Mouse (Mus musculus): Measurements from ENCODE around the gene Dnm3. TPM values are rescaled to one million over a fixed set of nuclear protein-coding genes. Genes with fewer than 3 reads are reported as not detected.
A peak's percentile ranks its signal among the peaks of the same experiment; 100 is the strongest.

Dnm3 gene
- polyA plus RNA-seq, 1 experiment from 2014 or later = 8.0 TPM

DNA sequence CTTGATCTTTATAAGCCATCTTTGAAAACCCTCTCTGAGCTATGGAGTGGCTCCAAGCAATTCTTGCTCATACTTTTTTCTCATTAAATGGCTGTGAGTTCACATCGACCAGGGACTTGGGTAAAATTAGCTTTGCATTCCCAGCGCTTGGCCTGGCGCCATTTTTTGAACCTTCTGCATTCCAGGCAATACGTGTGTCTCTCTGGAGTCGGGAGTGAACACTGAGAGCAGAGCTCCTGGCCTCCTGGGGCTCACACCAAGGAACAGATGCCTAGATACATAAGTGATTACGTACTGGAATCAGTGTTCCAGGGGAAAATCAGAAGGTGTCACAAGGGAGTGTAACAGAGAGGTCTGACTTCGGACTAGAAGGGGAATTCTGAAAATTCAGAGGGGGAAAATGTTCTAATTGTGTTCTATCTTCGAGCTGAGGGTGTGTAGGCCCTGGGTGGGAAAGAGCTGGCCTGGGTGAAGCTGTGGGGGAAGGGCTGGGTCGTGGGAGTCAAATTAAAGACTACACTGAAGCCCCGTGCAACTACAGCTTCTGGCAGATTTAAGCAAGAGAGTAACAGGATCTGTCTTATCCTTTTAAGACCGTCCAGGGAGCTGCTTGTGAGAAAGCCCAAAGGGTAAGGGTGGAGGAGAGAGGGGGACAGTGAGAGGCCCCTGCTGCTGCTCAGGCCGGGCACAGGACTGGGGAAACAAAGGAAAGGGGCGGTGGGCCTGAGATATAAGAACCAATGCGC lies 293.7 kb downstream of the Dnm3 start:
- H3K27me3 ChIP-seq (replicated peaks; ENCODE audit: low read depth, poor library complexity, severe bottlenecking) = no peaks in the 10 kb centered on the region
- H3K9me3 ChIP-seq = no peaks in the 10 kb centered on the region
- H3K36me3 ChIP-seq (replicated peaks) = no peaks in the 10 kb centered on the region
- DNase-seq (ENCODE audit: low spot score) = no peak
- 54% methylated on average over 14 of the region's 14 CpGs for WGBS
- peaks cover 78% of the 10 kb centered on the region for H3K4me1 ChIP-seq
- peak overlapping the region; percentile 85 for H3K27ac ChIP-seq (replicated peaks)
- H3K4me3 ChIP-seq = no peak overlapping the region

DNA sequence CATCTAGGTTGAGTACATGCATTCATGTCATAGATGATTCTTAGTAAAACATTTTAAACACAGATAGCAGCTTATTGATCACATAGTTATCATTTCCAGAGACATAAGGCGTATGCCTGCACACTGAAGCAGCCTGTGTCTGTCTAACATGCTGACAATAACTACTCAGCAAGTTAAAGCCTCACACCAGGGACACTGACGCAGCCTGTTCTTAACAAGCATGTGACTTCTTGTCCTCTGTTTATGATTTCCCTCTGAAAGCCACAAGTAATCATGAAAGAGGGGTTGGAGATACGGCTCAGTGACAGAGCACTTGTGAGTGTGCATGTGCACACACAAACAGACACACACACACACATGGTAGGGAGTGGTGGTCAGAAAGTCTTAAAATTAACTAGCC lies 294.4 kb downstream of the Dnm3 start:
- H3K4me1 ChIP-seq = peaks cover 76% of the 10 kb centered on the region
- no peak overlapping the region for H3K4me3 ChIP-seq
- no peaks in the 10 kb centered on the region for H3K9me3 ChIP-seq
- H3K27ac ChIP-seq (replicated peaks) = peak overlapping the region; percentile 85
- no peak for DNase-seq (ENCODE audit: low spot score)
- 75% methylated on average over 3 of the region's 3 CpGs for WGBS
- no peaks in the 10 kb centered on the region for H3K27me3 ChIP-seq (replicated peaks; ENCODE audit: low read depth, poor library complexity, severe bottlenecking)
- no peaks in the 10 kb centered on the region for H3K36me3 ChIP-seq (replicated peaks)

DNA sequence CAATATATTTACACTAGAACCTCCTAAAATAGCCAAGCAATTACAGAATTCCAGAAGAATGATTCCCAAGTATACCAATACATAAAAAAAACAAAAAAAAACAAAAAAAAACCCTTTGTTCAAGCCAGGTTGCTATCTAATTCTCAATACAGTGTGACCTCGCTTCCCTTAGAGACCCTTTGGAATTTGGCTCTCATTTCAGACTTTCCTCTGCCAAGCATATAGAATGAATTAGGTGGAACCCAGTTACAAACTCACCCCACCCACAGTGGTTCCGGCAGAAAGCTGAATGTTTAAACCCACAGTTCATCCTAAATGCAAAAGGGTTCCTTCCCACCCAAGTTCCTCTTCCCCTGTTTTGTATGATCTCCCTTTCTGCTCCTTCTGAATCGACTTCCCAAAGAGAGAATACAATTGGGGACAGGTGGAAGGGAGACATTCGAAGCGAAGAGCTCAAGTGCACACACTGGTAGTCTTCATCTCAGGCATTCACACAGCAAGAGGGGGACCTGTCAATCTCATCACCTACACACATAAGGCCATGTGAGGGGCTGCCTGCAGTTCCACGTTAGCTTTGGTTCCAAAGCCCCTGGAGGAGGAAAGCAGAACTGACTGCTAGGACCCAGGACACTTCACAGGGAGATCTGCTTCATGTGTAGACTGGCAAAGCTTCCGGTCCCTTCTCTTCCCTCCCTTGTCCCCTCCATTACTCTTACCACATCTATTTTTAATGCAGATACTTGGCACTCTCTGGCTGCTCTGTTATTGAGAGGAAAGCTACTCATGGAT lies 296.5 kb downstream of the Dnm3 start:
- DNase-seq (ENCODE audit: low spot score) = no peak
- Histone ChIP-seq H3K36me3 (replicated peaks) (no peaks in the 10 kb centered on the region), H3K9me3 (no peaks in the 10 kb centered on the region), H3K27me3 (replicated peaks; ENCODE audit: low read depth, poor library complexity, severe bottlenecking) (no peaks in the 10 kb centered on the region), H3K4me1 (peaks cover 56% of the 10 kb centered on the region), H3K27ac (replicated peaks) (peak overlapping the region; percentile 37), H3K4me3 (no peak overlapping the region)
- WGBS = 75% methylated on average over 7 of the region's 7 CpGs

DNA sequence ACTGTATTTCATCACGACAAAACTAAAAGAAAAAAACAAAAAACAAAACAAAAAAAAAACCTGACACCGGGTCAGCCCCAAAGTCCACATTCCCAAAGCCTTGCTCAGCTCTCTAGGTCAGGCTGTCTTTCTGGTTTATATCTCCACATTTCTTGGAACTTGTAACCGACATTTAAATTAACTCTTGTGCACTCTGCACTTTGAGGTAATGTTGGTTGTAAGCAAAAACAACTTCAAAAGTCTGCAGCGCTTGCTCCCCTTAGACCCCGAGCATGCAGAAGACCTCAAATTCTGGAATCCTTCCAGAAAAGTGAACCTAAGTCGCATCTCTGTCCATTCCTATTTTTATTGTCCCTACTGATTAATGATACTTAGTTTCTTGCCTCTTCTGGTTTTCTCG lies 297.4 kb downstream of the Dnm3 start:
- no peaks in the 10 kb centered on the region for H3K36me3 ChIP-seq (replicated peaks)
- no peak overlapping the region for H3K4me3 ChIP-seq
- no peak for DNase-seq (ENCODE audit: low spot score)
- peaks cover 47% of the 10 kb centered on the region for H3K4me1 ChIP-seq
- WGBS = 76% methylated on average over 7 of the region's 7 CpGs
- H3K27me3 ChIP-seq (replicated peaks; ENCODE audit: low read depth, poor library complexity, severe bottlenecking) = no peaks in the 10 kb centered on the region
- no peak overlapping the region; the same call in 1 of the 2 replicates for H3K27ac ChIP-seq (replicated peaks)
- H3K9me3 ChIP-seq = no peaks in the 10 kb centered on the region

DNA sequence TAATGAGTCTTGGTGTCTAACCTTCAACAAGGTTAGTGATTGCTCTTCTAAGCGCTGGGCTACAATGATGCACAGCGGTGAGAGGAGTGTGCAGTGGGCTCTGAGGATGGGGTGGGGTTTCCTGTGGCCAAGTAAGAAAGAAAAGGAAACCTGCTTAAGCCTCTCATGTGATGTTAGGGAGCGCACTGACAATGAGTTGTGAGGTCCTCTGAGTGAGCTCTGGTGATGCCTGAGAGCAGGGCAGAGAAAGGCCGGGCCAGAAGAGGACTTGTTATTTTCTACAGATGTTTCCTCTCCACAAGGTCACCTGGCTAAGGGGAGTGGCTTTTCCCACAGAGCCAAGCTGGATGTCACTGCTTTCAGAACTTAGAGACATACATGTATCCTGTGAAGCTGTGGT lies 298.4 kb downstream of the Dnm3 start:
- Histone ChIP-seq H3K27ac (replicated peaks) (peak overlapping the region; percentile 63), H3K36me3 (replicated peaks) (no peaks in the 10 kb centered on the region), H3K27me3 (replicated peaks; ENCODE audit: low read depth, poor library complexity, severe bottlenecking) (no peaks in the 10 kb centered on the region), H3K9me3 (no peaks in the 10 kb centered on the region), H3K4me1 (peaks cover 41% of the 10 kb centered on the region), H3K4me3 (no peak overlapping the region)
- no peak for DNase-seq (ENCODE audit: low spot score)
- WGBS = 89% methylated on average over 4 of the region's 4 CpGs

GRCm38 (mm10) chr1:162172806-162173205 lies 305.0 kb downstream of the Dnm3 start:
- 63% methylated on average over 6 of the region's 6 CpGs for WGBS
- DNase-seq (ENCODE audit: low spot score) = no peak
- no peaks in the 10 kb centered on the region for H3K36me3 ChIP-seq (replicated peaks)
- no peak overlapping the region for H3K4me3 ChIP-seq
- H3K27ac ChIP-seq (replicated peaks) = no peak overlapping the region
- H3K4me1 ChIP-seq = peaks cover 14% of the 10 kb centered on the region
- no peaks in the 10 kb centered on the region for H3K9me3 ChIP-seq
- H3K27me3 ChIP-seq (replicated peaks; ENCODE audit: low read depth, poor library complexity, severe bottlenecking) = no peaks in the 10 kb centered on the region

- no peaks in the 10 kb centered on the region for H3K27me3 ChIP-seq (replicated peaks; ENCODE audit: low read depth, poor library complexity, severe bottlenecking)
- 87% methylated on average over 7 of the region's 7 CpGs for WGBS
- no peak overlapping the region for H3K4me3 ChIP-seq
- peaks cover 26% of the 10 kb centered on the region for H3K4me1 ChIP-seq
- 0 out of 2 replicates have a peak overlapping the region, but pooled peaks have one; percentile 61 for H3K27ac ChIP-seq (replicated peaks)
- no peak for DNase-seq (ENCODE audit: low spot score)
- H3K36me3 ChIP-seq (replicated peaks) = no peaks in the 10 kb centered on the region
- H3K9me3 ChIP-seq = no peaks in the 10 kb centered on the region
Measured at GRCm38 (mm10) chr1:162163687-162164484, 313.9 kb downstream of the Dnm3 start.

- H3K27ac ChIP-seq (replicated peaks) = peak overlapping the region; percentile 61
- WGBS = 82% methylated on average over 7 of the region's 7 CpGs
- H3K4me3 ChIP-seq = no peak overlapping the region
- no peak for DNase-seq (ENCODE audit: low spot score)
- H3K9me3 ChIP-seq = no peaks in the 10 kb centered on the region
- H3K4me1 ChIP-seq = peaks cover 30% of the 10 kb centered on the region
- H3K36me3 ChIP-seq (replicated peaks) = no peaks in the 10 kb centered on the region
- no peaks in the 10 kb centered on the region for H3K27me3 ChIP-seq (replicated peaks; ENCODE audit: low read depth, poor library complexity, severe bottlenecking)
Measured at GRCm38 (mm10) chr1:162162677-162163076, 315.2 kb downstream of the Dnm3 start.

GRCm38 (mm10) chr1:162162249-162162648 lies 315.6 kb downstream of the Dnm3 start:
- no peak overlapping the region for H3K4me3 ChIP-seq
- 55% methylated on average over 5 of the region's 5 CpGs for WGBS
- no peaks in the 10 kb centered on the region for H3K36me3 ChIP-seq (replicated peaks)
- no peaks in the 10 kb centered on the region for H3K9me3 ChIP-seq
- no peaks in the 10 kb centered on the region for H3K27me3 ChIP-seq (replicated peaks; ENCODE audit: low read depth, poor library complexity, severe bottlenecking)
- H3K27ac ChIP-seq (replicated peaks) = peak overlapping the region; percentile 61
- DNase-seq (ENCODE audit: low spot score) = no peak
- H3K4me1 ChIP-seq = peaks cover 30% of the 10 kb centered on the region

DNA sequence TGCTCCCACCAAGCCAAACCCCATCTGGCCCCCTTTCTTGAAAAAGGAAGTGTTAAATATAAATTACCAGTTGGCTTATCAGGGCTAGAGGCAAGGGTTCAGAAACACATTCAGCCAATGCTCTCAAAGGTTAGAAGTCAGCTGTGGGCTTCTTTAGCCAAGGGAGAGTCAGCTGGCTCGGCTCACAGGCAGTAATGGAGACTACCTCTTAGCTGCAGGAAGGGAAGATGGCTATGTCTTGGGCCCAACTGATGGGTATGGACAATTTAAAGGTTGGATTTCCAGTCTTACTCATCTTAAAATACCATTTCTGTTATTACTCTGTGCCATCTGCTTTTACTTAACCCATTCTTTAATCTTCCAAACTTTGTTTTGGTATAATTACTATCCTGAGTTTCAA lies 317.1 kb downstream of the Dnm3 start:
- H3K4me3 ChIP-seq = no peak overlapping the region
- H3K27me3 ChIP-seq (replicated peaks; ENCODE audit: low read depth, poor library complexity, severe bottlenecking) = no peaks in the 10 kb centered on the region
- H3K27ac ChIP-seq (replicated peaks) = 0 out of 2 replicates have a peak overlapping the region, but pooled peaks have one; percentile 22
- DNase-seq (ENCODE audit: low spot score) = no peak
- H3K36me3 ChIP-seq (replicated peaks) = no peaks in the 10 kb centered on the region
- peaks cover 30% of the 10 kb centered on the region for H3K4me1 ChIP-seq
- no peaks in the 10 kb centered on the region for H3K9me3 ChIP-seq
- WGBS = 56% methylated on average over 1 of the region's 1 CpGs

DNA sequence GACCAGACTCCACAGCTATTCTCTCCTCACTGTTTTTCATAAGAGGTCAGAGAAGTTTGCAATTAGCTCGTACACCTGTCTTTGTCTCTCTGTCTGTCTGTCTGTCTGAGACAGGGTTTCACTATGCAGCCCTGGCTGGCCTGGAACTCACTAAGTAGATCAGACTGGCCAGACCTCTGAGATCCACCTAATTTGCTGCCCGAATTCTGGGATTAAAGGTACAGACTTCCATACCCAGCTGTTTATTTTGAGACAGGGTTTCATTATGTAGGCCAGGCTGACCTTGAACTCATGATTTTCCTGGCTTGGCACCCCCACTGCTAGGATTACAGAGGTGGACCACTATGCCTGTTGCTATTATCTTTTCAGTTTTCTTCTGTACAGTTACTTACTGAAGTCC lies 319.3 kb downstream of the Dnm3 start:
- 65% methylated on average over 2 of the region's 2 CpGs for WGBS
- Histone ChIP-seq H3K9me3 (no peaks in the 10 kb centered on the region), H3K4me3 (no peak overlapping the region), H3K27ac (replicated peaks) (0 out of 2 replicates have a peak overlapping the region, but pooled peaks have one; percentile 37), H3K36me3 (replicated peaks) (no peaks in the 10 kb centered on the region), H3K4me1 (peaks cover 23% of the 10 kb centered on the region), H3K27me3 (replicated peaks; ENCODE audit: low read depth, poor library complexity, severe bottlenecking) (no peaks in the 10 kb centered on the region)
- no peak for DNase-seq (ENCODE audit: low spot score)

DNA sequence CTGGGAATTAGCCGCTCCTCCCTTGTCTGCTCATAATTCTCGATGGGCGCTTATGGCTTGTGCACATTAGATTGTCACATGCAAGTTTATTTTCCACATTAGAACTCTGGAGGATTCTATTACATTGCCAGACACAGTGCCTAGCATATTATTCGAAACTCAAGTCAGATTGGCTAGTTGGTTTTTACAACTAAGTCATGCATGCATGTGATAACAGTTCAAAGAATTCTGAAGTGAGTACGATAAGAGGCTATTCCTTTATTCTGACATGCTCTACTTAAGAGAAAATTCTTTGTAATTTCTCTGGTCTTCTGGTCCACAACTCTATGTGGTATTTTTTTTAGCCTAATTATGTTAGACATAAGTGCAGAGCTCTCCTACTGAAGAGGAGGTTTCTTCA lies 320.2 kb downstream of the Dnm3 start:
- no peaks in the 10 kb centered on the region for H3K9me3 ChIP-seq
- H3K4me3 ChIP-seq = no peak overlapping the region
- H3K27me3 ChIP-seq (replicated peaks; ENCODE audit: low read depth, poor library complexity, severe bottlenecking) = no peaks in the 10 kb centered on the region
- DNase-seq (ENCODE audit: low spot score) = no peak
- 87% methylated on average over 5 of the region's 5 CpGs for WGBS
- peak overlapping the region; percentile 30; the same call in 1 of the 2 replicates for H3K27ac ChIP-seq (replicated peaks)
- H3K36me3 ChIP-seq (replicated peaks) = no peaks in the 10 kb centered on the region
- H3K4me1 ChIP-seq = peaks cover 21% of the 10 kb centered on the region

All from embryonic facial prominence, embryonic 10.5 days (tissue).